Mouse (Mus musculus): ENCODE results near the gene Mup10. TPM values are rescaled to one million over a fixed set of nuclear protein-coding genes. Genes with fewer than 3 reads are reported as not detected.

Mup10 gene
- polyA plus RNA-seq (2014; fragmentation: Illumina TruSeq; extraction: RNeasy Lipid Tissue Mini Kit (QIAGEN cat#74804); ENCODE audit: insufficient read depth, low read depth, low replicate concordance), result not detected

GRCm38 (mm10) chr4:60582099-60582498 lies at the start of gene Mup10:
Gene Mup10, minus strand, starts transcription at chr4:60582199.

Other genes starting within 250 kb of the Mup10 start
- gene Mup9, start 160.2 kb downstream of the Mup10 start, polyA plus RNA-seq (2014; fragmentation: Illumina TruSeq; extraction: RNeasy Lipid Tissue Mini Kit (QIAGEN cat#74804); ENCODE audit: insufficient read depth, low read depth, low replicate concordance), result not detected
- not detected for gene Mup1, start 80.2 kb downstream of the Mup10 start, polyA plus RNA-seq (2014; fragmentation: Illumina TruSeq; extraction: RNeasy Lipid Tissue Mini Kit (QIAGEN cat#74804); ENCODE audit: insufficient read depth, low read depth, low replicate concordance)
- 0.35 TPM for gene Mup11, start 80.2 kb upstream of the Mup10 start, polyA plus RNA-seq (2014; fragmentation: Illumina TruSeq; extraction: RNeasy Lipid Tissue Mini Kit (QIAGEN cat#74804); ENCODE audit: insufficient read depth, low read depth, low replicate concordance)
- not detected for gene Mup12, start 159.1 kb upstream of the Mup10 start, polyA plus RNA-seq (2014; fragmentation: Illumina TruSeq; extraction: RNeasy Lipid Tissue Mini Kit (QIAGEN cat#74804); ENCODE audit: insufficient read depth, low read depth, low replicate concordance)
- gene Mup22, start 239.3 kb upstream of the Mup10 start, polyA plus RNA-seq (2014; fragmentation: Illumina TruSeq; extraction: RNeasy Lipid Tissue Mini Kit (QIAGEN cat#74804); ENCODE audit: insufficient read depth, low read depth, low replicate concordance), result 2.2 TPM